Mouse (Mus musculus): ENCODE data around the gene 2700081O15Rik. TPM values are rescaled to one million over a fixed set of nuclear protein-coding genes. Genes with fewer than 3 reads are reported as not detected.
A peak's percentile ranks its signal among the peaks of the same experiment; 100 is the strongest.

The 2700081O15Rik gene
- polyA plus RNA-seq, 1 experiment from 2014 or later = 22.8 TPM

DNA sequence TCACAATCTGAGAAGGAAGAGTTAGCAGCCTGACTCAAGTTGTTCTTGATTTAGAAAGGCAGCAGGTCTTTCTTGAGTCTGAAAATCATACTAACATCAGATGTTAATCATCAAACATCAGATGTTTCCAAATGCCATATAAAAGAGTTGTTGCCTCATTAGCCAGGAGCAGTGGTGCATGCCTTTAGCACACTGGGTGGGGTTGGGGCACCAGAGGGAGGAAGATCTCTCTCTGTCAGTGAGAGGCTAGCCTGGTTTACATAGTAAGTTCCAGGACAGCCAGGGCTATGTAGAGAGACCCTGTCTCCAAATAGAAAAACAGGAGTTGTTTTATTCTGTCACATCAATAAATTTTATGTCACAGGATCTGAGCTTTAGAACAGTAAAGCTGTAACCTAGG lies 41.5 kb downstream of the 2700081O15Rik start:
- Histone ChIP-seq H3K4me3 (replicated peaks; ENCODE audit: low read length) (no peak overlapping the region), H3K9ac (replicated peaks; ENCODE audit: low read depth, low read length) (no peak overlapping the region), H3K4me1 (replicated peaks; ENCODE audit: control insufficient read depth, insufficient read depth, low read length) (peaks cover 13% of the 10 kb centered on the region), H3K4me2 (ENCODE audit: low read length) (no peak overlapping the region), H3K27ac (ENCODE audit: low read length) (no peak overlapping the region), H3K36me3 (ENCODE audit: control insufficient read depth, insufficient read depth) (peaks cover 3% of the 10 kb centered on the region), H3K9me3 (ENCODE audit: control insufficient read depth, low read length) (no peaks in the 10 kb centered on the region), H3K27me3 (replicated peaks; ENCODE audit: control insufficient read depth, insufficient read depth, low read length) (no peaks in the 10 kb centered on the region)
- no peak for ATAC-seq

DNA sequence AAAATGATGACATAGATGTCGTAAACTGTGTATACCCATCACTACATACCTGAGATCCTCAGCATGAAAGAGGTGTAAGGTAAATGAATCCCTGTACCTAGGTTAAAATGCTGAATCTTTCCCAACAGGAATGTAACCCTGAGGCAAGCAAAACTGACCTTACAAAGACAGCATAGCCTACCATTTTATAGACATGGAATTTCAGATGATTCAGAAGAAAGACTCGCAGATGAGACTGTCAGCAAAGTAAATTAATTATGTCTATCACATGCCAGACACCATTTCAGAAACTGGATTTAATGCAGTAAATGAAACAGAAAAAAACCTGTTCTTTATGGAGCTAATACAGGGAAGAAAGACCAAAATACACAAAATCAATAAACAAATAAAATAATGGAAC lies 41.9 kb downstream of the 2700081O15Rik start:
- Histone ChIP-seq H3K4me1 (replicated peaks; ENCODE audit: control insufficient read depth, insufficient read depth, low read length) (peaks cover 13% of the 10 kb centered on the region), H3K9ac (replicated peaks; ENCODE audit: low read depth, low read length) (no peak overlapping the region), H3K27ac (ENCODE audit: low read length) (no peak overlapping the region), H3K9me3 (ENCODE audit: control insufficient read depth, low read length) (no peaks in the 10 kb centered on the region), H3K4me3 (replicated peaks; ENCODE audit: low read length) (no peak overlapping the region), H3K36me3 (ENCODE audit: control insufficient read depth, insufficient read depth) (peaks cover 3% of the 10 kb centered on the region), H3K4me2 (ENCODE audit: low read length) (no peak overlapping the region), H3K27me3 (replicated peaks; ENCODE audit: control insufficient read depth, insufficient read depth, low read length) (no peaks in the 10 kb centered on the region)
- ATAC-seq = no peak
- WGBS = 87% methylated on average over 2 of the region's 2 CpGs

DNA sequence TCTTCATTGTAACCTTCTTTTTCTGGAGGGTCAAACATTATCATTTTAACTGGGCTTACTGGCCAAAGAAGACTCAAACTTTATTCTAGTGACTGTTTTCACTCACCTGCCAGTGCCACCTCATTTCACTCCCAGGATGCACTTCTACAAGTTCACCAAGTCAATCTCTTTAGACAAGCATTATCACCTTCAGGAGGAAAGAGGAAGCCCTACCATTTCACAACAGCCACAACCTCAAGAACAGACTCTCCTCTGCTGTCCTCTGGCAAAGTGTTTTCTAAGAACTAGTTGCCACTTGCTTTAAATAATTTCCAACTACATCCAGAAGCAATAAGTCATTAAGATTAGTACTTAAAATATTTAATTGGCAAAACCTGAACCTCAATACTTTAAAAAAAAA lies 50.5 kb downstream of the 2700081O15Rik start:
- Histone ChIP-seq H3K4me1 (replicated peaks; ENCODE audit: control insufficient read depth, insufficient read depth, low read length) (peaks cover 11% of the 10 kb centered on the region; the same call in 1 of the 2 replicates), H3K27me3 (replicated peaks; ENCODE audit: control insufficient read depth, insufficient read depth, low read length) (no peaks in the 10 kb centered on the region), H3K9ac (replicated peaks; ENCODE audit: low read depth, low read length) (no peak overlapping the region), H3K27ac (ENCODE audit: low read length) (no peak overlapping the region), H3K36me3 (ENCODE audit: control insufficient read depth, insufficient read depth) (0 out of 2 replicates have a peak, but pooled peaks cover 2% of the 10 kb centered on the region), H3K4me3 (replicated peaks; ENCODE audit: low read length) (no peak overlapping the region), H3K9me3 (ENCODE audit: control insufficient read depth, low read length) (no peaks in the 10 kb centered on the region), H3K4me2 (ENCODE audit: low read length) (no peak overlapping the region)
- no peak for ATAC-seq

DNA sequence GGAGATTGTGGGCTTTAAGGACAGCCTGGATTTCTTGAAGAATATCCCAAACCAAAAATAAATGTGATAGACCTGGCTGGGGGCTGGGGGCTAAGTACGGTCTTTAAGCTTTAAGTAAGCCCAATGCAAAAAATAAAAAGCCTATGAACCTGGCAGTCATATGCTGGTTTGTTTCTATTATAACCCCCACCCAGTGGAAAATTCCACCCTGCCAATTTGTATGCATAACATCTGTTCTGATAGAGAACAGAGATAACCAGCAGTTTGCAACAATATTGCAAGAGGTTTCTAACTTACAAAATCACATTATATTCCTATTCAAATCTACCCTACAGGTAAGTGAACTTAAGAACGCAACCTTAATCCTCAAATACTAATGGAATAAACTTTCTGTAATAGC lies 53.2 kb downstream of the 2700081O15Rik start:
- WGBS = 93% methylated on average over 2 of the region's 2 CpGs
- no peaks in the 10 kb centered on the region for H3K27me3 ChIP-seq (replicated peaks; ENCODE audit: control insufficient read depth, insufficient read depth, low read length)

More for the DNA sequence above, 53.2 kb downstream of the 2700081O15Rik start:
- Histone ChIP-seq H3K4me2 (ENCODE audit: low read length) (no peak overlapping the region), H3K4me1 (replicated peaks; ENCODE audit: control insufficient read depth, insufficient read depth, low read length) (peaks cover 11% of the 10 kb centered on the region; the same call in 1 of the 2 replicates), H3K9ac (replicated peaks; ENCODE audit: low read depth, low read length) (no peak overlapping the region), H3K9me3 (ENCODE audit: control insufficient read depth, low read length) (no peaks in the 10 kb centered on the region), H3K36me3 (ENCODE audit: control insufficient read depth, insufficient read depth) (0 out of 2 replicates have a peak, but pooled peaks cover 2% of the 10 kb centered on the region), H3K4me3 (replicated peaks; ENCODE audit: low read length) (no peak overlapping the region), H3K27ac (ENCODE audit: low read length) (no peak overlapping the region)
- no peak for ATAC-seq

Small RNAs within 50 kb of the gene (microRNA-seq; reads per million reads assigned to microRNA genes)
- gene Mir6991 = 2.9 reads per million, percentile 10 among the genes with 10 or more reads in this experiment

Other genes with a start within 250 kb of the 2700081O15Rik start
- 223 and 235 TPM in 2 replicates for gene Otub1, start 211.3 kb upstream of the 2700081O15Rik start, polyA plus RNA-seq (2015; fragmentation: Nextera tagmentation; extraction: Ambion mirVana)
- 602 and 609 TPM in 2 replicates for gene Cox8a, start 200.0 kb upstream of the 2700081O15Rik start, polyA plus RNA-seq (2015; fragmentation: Nextera tagmentation; extraction: Ambion mirVana)
- 67.3 and 74.7 TPM in 2 replicates for gene Naa40, start 176.4 kb upstream of the 2700081O15Rik start, polyA plus RNA-seq (2015; fragmentation: Nextera tagmentation; extraction: Ambion mirVana)
- 45.8 and 49.2 TPM in 2 replicates for gene Rcor2, start 150.3 kb upstream of the 2700081O15Rik start, polyA plus RNA-seq (2015; fragmentation: Nextera tagmentation; extraction: Ambion mirVana)
- gene Mark2, start 75.8 kb upstream of the 2700081O15Rik start, polyA plus RNA-seq (2015; fragmentation: Nextera tagmentation; extraction: Ambion mirVana) = 41.2 and 43.8 TPM in 2 replicates
- gene Spindoc, start 34.6 kb upstream of the 2700081O15Rik start, polyA plus RNA-seq (2015; fragmentation: Nextera tagmentation; extraction: Ambion mirVana) = 35.8 and 39.4 TPM in 2 replicates
- gene Rtn3, start 65.7 kb downstream of the 2700081O15Rik start, polyA plus RNA-seq (2015; fragmentation: Nextera tagmentation; extraction: Ambion mirVana) = 550 and 563 TPM in 2 replicates
- gene Atl3, start 76.4 kb downstream of the 2700081O15Rik start, polyA plus RNA-seq (2015; fragmentation: Nextera tagmentation; extraction: Ambion mirVana) = 6.7 and 7.7 TPM in 2 replicates
- gene Pla2g16, start 139.8 kb downstream of the 2700081O15Rik start, polyA plus RNA-seq (2015; fragmentation: Nextera tagmentation; extraction: Ambion mirVana) = 3.3 and 4.5 TPM in 2 replicates
- gene Lgals12, start 189.6 kb downstream of the 2700081O15Rik start, polyA plus RNA-seq (2015; fragmentation: Nextera tagmentation; extraction: Ambion mirVana) = 0.16 TPM in 1 of 2 replicates, not detected in the other
- gene Hrasls5, start 194.9 kb downstream of the 2700081O15Rik start, polyA plus RNA-seq (2015; fragmentation: Nextera tagmentation; extraction: Ambion mirVana) = not detected in 2 replicates

Measured in forebrain, embryonic 16.5 days (tissue).